Mouse (Mus musculus) heart, adult 18-20 months (tissue): ENCODE measurements around the gene Des. TPM values are rescaled to one million over a fixed set of nuclear protein-coding genes. Genes with fewer than 3 reads are reported as not detected.
A peak's percentile ranks its signal among the peaks of the same experiment; 100 is the strongest.

ENCODE experiments used
- DNase-seq, 2 experiments: peaks; one replicate each; pipeline ENCODE4 v3.0.0; 2021 to 2022; ENCODE audit warnings: mixed read lengths in 1 of 2
- total RNA-seq, 2 experiments: library from RNA; stranded (reverse); gene quantifications; 2 replicates each; pipeline ENCODE4 v1.2.3; 2021

Gene Des
- total RNA-seq, 2 experiments from 2014 or later, result 1,347 to 1,386 TPM

DNA sequence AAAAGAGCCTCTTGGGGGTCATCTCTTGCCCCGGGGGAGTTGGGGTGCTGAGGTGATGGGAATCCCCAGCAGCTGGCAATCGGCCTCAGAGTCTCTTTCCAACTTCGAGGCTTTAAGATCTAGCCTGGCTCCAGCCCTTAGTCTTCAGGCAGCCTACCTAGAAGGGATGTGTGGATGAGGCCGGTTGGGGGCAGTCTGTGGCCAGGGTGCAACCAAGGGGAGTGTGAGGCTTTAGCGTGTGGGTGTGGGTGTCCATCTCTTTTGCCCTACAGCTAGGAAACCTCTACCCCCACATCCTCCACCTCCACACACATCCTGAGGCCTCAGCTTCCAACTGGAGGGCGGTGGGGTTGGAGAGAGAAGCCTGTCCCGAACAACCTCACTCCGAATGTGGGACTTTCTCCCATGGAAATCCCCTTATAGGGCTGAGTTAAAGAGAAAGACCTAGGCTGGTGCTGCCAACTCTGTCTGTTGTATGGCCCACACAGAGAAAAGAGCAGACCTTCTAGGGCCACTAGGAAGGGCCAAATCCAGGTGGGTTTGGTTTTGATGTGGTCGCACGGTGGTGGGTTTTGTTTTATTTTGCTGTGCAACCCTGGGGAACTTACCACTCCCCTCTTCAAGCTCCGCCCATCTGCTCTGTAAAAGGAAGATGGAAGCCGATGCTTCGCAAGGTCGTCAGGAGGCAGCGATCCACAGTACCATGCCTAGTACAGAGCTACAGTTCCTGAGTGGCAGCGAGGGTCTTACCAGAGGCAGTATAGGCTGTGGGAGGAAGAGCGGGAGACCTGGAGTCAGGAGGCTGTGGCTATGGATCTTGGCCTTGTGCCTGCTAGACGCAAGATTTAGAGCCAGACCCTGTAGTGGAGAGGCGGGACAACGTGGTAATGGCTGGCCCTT, 14.8 kb upstream of the Des start:
- peak; percentile 23 to 37 for DNase-seq

- DNase-seq, result peak; percentile 53 to 58
These were observed 12.8 kb upstream of the Des start for GRCm38 (mm10) chr1:75347279-75347678.

- no peak for DNase-seq
These were observed 10.9 kb upstream of the Des start for GRCm38 (mm10) chr1:75349275-75349674.

DNA sequence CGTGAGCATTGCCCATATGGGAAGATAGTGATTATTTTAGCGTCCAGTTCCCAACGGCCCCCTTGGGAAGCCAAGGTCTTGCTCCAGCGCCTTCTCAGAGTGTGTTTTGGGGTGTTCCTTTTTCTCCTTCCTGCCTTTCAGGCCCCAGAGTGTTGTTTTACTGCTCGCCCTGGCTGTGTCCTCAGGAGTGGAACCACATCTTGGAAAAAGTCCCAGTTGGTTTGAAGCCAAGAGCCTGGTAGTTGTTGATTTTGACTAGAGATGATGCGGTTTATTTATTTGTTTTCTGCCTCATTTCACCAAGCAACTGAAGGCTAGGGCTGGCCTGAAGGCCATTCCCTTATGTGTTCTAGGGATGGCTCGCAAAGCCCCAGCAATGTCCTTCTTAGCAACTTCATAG, 2.9 kb upstream of the Des start:
- peak; percentile 50 to 67 for DNase-seq

DNA sequence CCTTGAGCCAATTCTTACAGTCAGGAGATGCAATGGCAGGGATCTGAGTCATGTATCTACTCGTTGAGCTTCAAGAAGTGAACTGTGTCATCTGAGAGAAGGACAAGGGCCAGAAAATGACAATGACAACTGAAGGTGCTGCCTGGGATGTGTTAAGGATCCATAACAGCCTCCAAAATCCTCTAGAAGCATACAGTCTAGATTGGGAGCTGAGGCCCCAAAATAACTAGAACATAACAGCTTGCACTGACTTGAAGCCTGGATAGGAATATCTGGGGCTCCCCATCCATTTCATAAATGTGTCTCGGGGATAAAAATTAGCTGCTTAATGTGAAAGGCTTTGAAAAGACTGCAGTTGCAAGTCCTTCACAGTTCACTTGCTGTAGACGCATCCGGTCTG, 2.1 kb upstream of the Des start:
- no peak for DNase-seq

DNA sequence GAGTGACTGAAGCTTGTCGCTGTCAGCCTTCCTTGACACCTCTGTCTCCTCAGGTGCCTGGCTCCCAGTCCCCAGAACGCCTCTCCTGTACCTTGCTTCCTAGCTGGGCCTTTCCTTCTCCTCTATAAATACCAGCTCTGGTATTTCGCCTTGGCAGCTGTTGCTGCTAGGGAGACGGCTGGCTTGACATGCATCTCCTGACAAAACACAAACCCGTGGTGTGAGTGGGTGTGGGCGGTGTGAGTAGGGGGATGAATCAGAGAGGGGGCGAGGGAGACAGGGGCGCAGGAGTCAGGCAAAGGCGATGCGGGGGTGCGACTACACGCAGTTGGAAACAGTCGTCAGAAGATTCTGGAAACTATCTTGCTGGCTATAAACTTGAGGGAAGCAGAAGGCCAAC, 783 bp upstream of the Des start:
- DNase-seq, result peak; percentile 68 to 71

GRCm38 (mm10) chr1:75361123-75361522, 994 bp downstream of the Des start:
- no peak for DNase-seq

- DNase-seq, result peak; percentile 73 to 76
These were observed 1.6 kb downstream of the Des start for GRCm38 (mm10) chr1:75361750-75362149.

GRCm38 (mm10) chr1:75363868-75364267, 3.7 kb downstream of the Des start:
- DNase-seq, result no peak

DNA sequence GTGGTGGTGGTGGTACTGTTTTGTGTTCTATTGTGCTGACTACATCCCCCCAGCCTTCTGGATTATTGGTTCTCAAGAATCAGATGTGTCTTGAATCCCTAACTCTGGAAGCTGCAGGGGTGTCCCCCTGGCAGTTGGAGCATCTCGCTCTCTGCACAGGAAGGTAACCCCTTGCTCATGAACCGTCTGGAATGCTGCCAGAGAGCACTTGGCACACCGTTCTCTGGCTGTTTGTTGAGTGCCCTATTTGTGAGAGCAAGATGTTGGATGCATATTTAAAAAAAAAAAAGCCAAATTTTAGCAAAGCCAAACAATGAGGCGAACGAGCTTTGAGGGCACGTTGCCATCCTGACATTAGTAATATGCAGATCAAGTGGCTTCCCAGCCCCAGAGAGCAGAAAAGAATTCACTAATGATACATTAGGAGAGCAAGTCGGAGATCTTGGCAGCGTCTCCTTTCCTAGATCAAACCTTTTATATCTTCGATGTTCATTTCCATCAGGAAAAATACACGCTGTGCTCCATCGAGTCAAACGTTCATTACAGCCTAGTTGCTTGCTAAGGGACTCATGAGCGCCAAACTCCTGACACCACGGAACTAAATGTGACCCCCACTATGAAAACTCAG, 5.5 kb downstream of the Des start:
- no peak for DNase-seq

- DNase-seq, result no peak
These were observed 9.3 kb downstream of the Des start for GRCm38 (mm10) chr1:75369360-75369983.

GRCm38 (mm10) chr1:75369984-75370660, 10.0 kb downstream of the Des start:
- DNase-seq, result peak; percentile 79 to 83

DNA sequence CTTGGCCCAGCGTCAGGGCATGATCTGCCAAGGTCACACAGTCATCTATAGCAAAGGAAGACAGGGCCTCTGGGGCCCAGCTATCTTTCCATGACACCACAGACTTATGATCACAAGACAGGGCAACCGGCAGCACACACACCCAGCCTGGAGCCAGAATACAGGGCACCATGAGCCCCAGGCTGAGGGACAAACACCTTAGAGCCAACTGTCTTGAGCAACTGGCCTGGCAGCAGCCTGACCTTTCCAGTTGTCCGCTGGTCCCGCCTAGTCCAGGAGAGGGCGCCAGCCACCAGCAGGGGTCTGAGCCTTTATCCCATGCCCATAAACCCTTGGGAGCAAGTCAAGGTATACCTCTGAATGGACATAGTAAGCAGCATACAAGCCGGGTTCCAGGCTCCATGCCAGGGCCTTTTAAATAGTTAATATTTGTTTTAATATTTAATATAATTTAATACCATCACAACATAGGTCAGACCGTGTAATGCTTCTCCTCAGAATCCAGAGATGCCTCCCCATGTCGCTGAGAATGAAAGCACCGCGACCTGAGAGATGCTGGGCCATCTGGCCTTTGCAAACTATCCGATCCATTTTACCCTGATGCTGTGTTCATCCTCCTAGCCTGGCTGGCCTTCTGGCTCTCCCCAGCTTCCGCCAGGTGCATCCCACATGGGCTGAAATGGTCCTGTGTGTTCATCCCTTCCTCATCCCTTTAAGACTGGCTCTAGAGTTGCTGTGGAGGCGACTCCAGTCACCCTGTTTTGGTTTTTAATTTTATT, 11.4 kb downstream of the Des start:
- DNase-seq, result peak; percentile 77 to 85

DNA sequence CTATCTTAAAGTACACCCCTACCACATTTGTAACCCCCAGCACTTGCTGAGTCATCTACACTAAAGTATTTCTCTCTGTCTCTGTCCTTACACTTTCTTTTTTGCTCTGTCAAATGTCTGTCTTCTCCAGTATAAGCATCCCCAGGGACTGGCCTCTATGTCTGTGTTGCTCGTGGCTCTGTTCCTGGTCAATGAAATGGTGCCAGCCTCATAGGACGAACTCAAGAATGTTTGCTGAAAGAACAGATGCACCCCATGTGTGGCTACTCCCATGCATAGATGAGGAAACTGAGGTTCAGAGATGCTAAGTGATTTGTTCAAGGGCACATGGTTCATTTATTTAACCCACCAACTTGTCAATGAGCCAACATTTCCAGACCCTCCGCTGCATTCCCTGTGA, 12.3 kb downstream of the Des start:
- no peak for DNase-seq

DNA sequence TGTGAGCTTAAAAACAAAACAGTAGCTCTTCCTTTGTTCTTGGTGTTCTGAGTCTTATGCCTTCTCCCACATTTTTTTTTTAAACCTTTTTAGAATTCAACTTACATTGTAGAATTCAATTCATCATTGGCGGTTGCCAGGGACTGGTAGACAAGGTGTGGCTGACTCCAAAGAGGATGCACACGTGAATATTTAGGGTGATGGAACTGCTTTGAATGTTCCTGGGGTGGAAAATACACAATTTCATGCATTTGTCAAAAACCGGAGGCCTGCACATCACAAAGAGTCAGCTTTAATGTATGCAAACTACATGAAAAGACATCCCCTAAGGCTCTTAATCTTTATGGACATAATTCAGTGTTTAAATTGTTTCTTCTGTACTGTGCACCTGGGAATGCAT, 13.1 kb downstream of the Des start:
- DNase-seq, result no peak

- peak; percentile 60 to 68 for DNase-seq
These were observed 15.1 kb downstream of the Des start, which contains the start of gene Speg for GRCm38 (mm10) chr1:75374950-75375936. Speg (plus strand) TSS chr1:75375297.

DNA sequence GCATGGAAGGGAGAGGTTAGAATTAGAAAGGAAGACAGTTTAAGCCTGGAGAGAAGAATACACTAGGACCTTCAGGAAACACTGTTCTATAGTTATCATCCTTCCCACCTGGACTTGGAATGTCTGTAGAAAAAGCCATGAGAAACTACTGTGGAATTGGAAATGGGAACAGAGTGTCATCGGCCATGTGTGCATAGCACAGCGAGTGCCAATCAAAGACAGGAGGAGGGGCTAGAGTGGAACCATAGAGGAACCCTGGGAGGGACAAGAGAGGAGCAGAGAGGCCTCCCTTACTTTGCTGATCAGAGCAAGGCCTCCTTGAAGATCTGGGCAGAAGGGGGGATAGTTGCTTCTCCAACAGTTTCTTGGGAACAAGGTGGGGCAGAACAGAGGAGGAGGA, 19.1 kb downstream of the Des start:
- no peak for DNase-seq

- no peak for DNase-seq
These were observed 19.8 kb downstream of the Des start for GRCm38 (mm10) chr1:75379931-75380330.

DNA sequence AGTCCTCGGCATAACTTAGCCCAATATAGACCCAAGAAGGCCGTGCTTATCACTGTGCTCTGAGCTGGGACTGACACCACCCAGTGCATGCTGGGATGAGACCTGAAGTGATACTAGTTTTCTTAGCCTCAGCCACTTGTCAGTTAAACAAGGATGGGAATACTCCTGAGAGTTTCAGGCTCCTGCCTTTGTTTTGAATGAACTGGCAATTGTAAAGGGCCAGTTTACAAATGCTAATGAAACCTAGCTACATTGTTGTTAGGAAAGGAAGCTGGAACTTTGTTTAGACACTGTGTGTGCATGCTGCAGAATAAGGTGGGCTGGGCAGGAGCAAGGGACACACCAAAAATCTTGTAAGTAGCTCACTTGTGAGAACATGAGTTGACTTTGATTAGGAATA, 20.8 kb downstream of the Des start:
- DNase-seq, result peak in 1 of 2 experiments; percentile 31
